Mouse (Mus musculus) E14TG2a.4 (cell line): ENCODE results near the gene Rnf223.
A peak's percentile ranks its signal among the peaks of the same experiment; 100 is the strongest.

Source experiments
- H3K27me3 ChIP-seq: 2 replicates; pipeline ENCODE4 v1.6.1; 2014; ENCODE audit warnings: low read length, control low read depth; ENCODE audit not compliant: insufficient read depth
- H3K36me3 ChIP-seq: 2 replicates; pipeline ENCODE4 v1.6.1; 2014; ENCODE audit warnings: low read length, control low read depth; ENCODE audit not compliant: insufficient read depth
- H3K4me1 ChIP-seq: replicated peaks from 2 replicates; pipeline ENCODE4 v1.6.1; 2014; ENCODE audit warnings: low read depth, low read length, control low read depth
- H3K4me3 ChIP-seq: replicated peaks from 2 replicates; pipeline ENCODE4 v1.5.1; 2014; ENCODE audit warnings: mild to moderate bottlenecking, low read length
- H3K9me3 ChIP-seq: 2 replicates; pipeline ENCODE4 v1.6.1; 2014; ENCODE audit warnings: low read length, control low read depth
- CTCF ChIP-seq: conservative IDR thresholded peaks from 2 replicates; pipeline ENCODE4 v1.5.1; 2014; ENCODE audit warnings: low read length
- NANOG ChIP-seq: IDR thresholded peaks from 2 replicates; pipeline ENCODE4 v1.6.1; 2014; ENCODE audit warnings: borderline replicate concordance, low read length, mixed read lengths
- POU5F1 ChIP-seq: IDR thresholded peaks from 2 replicates; pipeline ENCODE4 v1.6.1; 2014; ENCODE audit warnings: low read length, borderline replicate concordance

The Rnf223 gene

GRCm38 (mm10) chr4:156109570-156110331, 20.6 kb upstream of the Rnf223 start, which contains the start of gene 9430015G10Rik:
Gene 9430015G10Rik, plus strand, starts transcription at chr4:156109982.
- no peak for TF ChIP-seq POU5F1
- TF ChIP-seq NANOG, result no peak
- no peak for TF ChIP-seq CTCF
- peaks cover 31% of the 10 kb centered on the region for H3K36me3 ChIP-seq

GRCm38 (mm10) chr4:156124077-156124476, 6.2 kb upstream of the Rnf223 start:
- TF ChIP-seq NANOG (no peak), CTCF (no peak), POU5F1 (no peak)
- Histone ChIP-seq H3K27me3 (no peaks in the 10 kb centered on the region), H3K4me3 (no peak overlapping the region), H3K9me3 (peaks cover 29% of the 10 kb centered on the region), H3K36me3 (peaks cover 98% of the 10 kb centered on the region), H3K4me1 (peaks cover 16% of the 10 kb centered on the region; the same call in 1 of the 2 replicates)

More at GRCm38 (mm10) chr4:156109570-156110331, 20.6 kb upstream of the Rnf223 start, which contains the start of gene 9430015G10Rik:
- H3K4me1 ChIP-seq, result peaks cover 40% of the 10 kb centered on the region
- H3K27me3 ChIP-seq, result no peaks in the 10 kb centered on the region
- peak within 1 kb of the TSS; percentile 96 for H3K4me3 ChIP-seq
- no peaks in the 10 kb centered on the region for H3K9me3 ChIP-seq

- Histone ChIP-seq H3K4me1 (peaks cover 20% of the 10 kb centered on the region), H3K4me3 (no peak overlapping the region), H3K9me3 (peaks cover 29% of the 10 kb centered on the region), H3K36me3 (peaks cover 85% of the 10 kb centered on the region), H3K27me3 (no peaks in the 10 kb centered on the region)
- TF ChIP-seq CTCF, result no peak
- no peak for TF ChIP-seq POU5F1
- no peak for TF ChIP-seq NANOG
These were observed 4.9 kb upstream of the Rnf223 start for GRCm38 (mm10) chr4:156125393-156125792.

- Histone ChIP-seq H3K9me3 (peaks cover 29% of the 10 kb centered on the region), H3K4me1 (peaks cover 23% of the 10 kb centered on the region), H3K4me3 (no peak overlapping the region), H3K36me3 (peaks cover 71% of the 10 kb centered on the region), H3K27me3 (peaks cover 5% of the 10 kb centered on the region; the same call in 1 of the 2 replicates)
- no peak for TF ChIP-seq POU5F1
- no peak for TF ChIP-seq CTCF
- no peak for TF ChIP-seq NANOG
These were observed 3.5 kb upstream of the Rnf223 start for GRCm38 (mm10) chr4:156126841-156127240.

GRCm38 (mm10) chr4:156128746-156129145, 1.6 kb upstream of the Rnf223 start:
- peaks cover 42% of the 10 kb centered on the region for H3K4me1 ChIP-seq
- TF ChIP-seq CTCF (no peak), POU5F1 (no peak), NANOG (no peak)
- H3K36me3 ChIP-seq, result peaks cover 52% of the 10 kb centered on the region
- H3K9me3 ChIP-seq, result peaks cover 29% of the 10 kb centered on the region
- H3K27me3 ChIP-seq, result peaks cover 18% of the 10 kb centered on the region
- no peak overlapping the region for H3K4me3 ChIP-seq

GRCm38 (mm10) chr4:156130940-156131339, 627 bp downstream of the Rnf223 start:
- Histone ChIP-seq H3K9me3 (peaks cover 23% of the 10 kb centered on the region), H3K4me3 (no peak overlapping the region), H3K27me3 (peaks cover 18% of the 10 kb centered on the region), H3K36me3 (peaks cover 30% of the 10 kb centered on the region), H3K4me1 (peaks cover 63% of the 10 kb centered on the region)
- TF ChIP-seq CTCF (no peak), POU5F1 (no peak), NANOG (no peak)

- TF ChIP-seq POU5F1, result no peak
- TF ChIP-seq CTCF, result no peak
- Histone ChIP-seq H3K4me1 (peaks cover 55% of the 10 kb centered on the region), H3K27me3 (peaks cover 18% of the 10 kb centered on the region), H3K4me3 (peak overlapping the region; percentile 70), H3K9me3 (peaks cover 2% of the 10 kb centered on the region), H3K36me3 (peaks cover 6% of the 10 kb centered on the region; the same call in 1 of the 2 replicates)
These were observed 3.0 kb downstream of the Rnf223 start for GRCm38 (mm10) chr4:156133334-156133733.

GRCm38 (mm10) chr4:156133943-156134605, 3.8 kb downstream of the Rnf223 start:
- H3K4me3 ChIP-seq, result peak overlapping the region; percentile 70
- no peak for TF ChIP-seq POU5F1
- no peak for TF ChIP-seq CTCF
- TF ChIP-seq NANOG, result no peak

More at GRCm38 (mm10) chr4:156133943-156134605, 3.8 kb downstream of the Rnf223 start:
- Histone ChIP-seq H3K4me1 (peaks cover 55% of the 10 kb centered on the region), H3K9me3 (peaks cover 5% of the 10 kb centered on the region), H3K36me3 (no peaks in the 10 kb centered on the region), H3K27me3 (peaks cover 18% of the 10 kb centered on the region)
